Mouse (Mus musculus) kidney, adult 2 months (tissue): ENCODE results near the gene Ndufb7.

Experiments used
- CTCF ChIP-seq: fragments of 200-500 bp; conservative IDR thresholded peaks from 2 replicates; pipeline ENCODE4 v1.5.1; 2011; ENCODE audit warnings: low read depth, mild to moderate bottlenecking, control low read depth, low read length, moderate library complexity, mixed read lengths; ENCODE audit not compliant: insufficient read depth, insufficient read length
- POLR2A ChIP-seq: fragments of 200-500 bp; IDR thresholded peaks from one replicate; pipeline ENCODE4 v1.6.1; 2011; ENCODE audit warnings: low read depth, low read length, control low read depth

- no peak for TF ChIP-seq CTCF
- no peak for TF ChIP-seq POLR2A
These were observed 31.7 kb upstream of the Ndufb7 start for GRCm38 (mm10) chr8:83534802-83535201.
